Mouse (Mus musculus) midbrain, embryonic 10.5 days (tissue): ENCODE results near the gene Cobl. TPM values are rescaled to one million over a fixed set of nuclear protein-coding genes. Genes with fewer than 3 reads are reported as not detected.

Experiments used
- DNase-seq: peaks from one replicate; pipeline ENCODE4 v3.0.0-alpha.2; 2017; ENCODE audit warnings: low spot score
- H3K27ac ChIP-seq: fragments of 300-500 bp; sonication (generic); replicated peaks from 2 replicates; pipeline ENCODE4 v1.5.1; 2016; ENCODE audit warnings: mild to moderate bottlenecking
- H3K27me3 ChIP-seq: fragments of 300-500 bp; sonication (generic); 2 replicates; pipeline ENCODE4 v1.6.1; 2016; ENCODE audit warnings: low read depth, mild to moderate bottlenecking; ENCODE audit not compliant: poor library complexity, severe bottlenecking
- H3K36me3 ChIP-seq: fragments of 300-500 bp; sonication (generic); 2 replicates; pipeline ENCODE4 v1.6.1; 2016; ENCODE audit warnings: mild to moderate bottlenecking, moderate library complexity
- H3K4me1 ChIP-seq: fragments of 300-500 bp; sonication (generic); 2 replicates; pipeline ENCODE4 v1.6.1; 2016
- H3K4me3 ChIP-seq: fragments of 300-500 bp; sonication (generic); 2 replicates; pipeline ENCODE4 v1.5.1; 2016; ENCODE audit warnings: mild to moderate bottlenecking, moderate library complexity
- H3K9me3 ChIP-seq: fragments of 300-500 bp; sonication (generic); replicated peaks from 2 replicates; pipeline ENCODE4 v1.6.1; 2016; ENCODE audit warnings: mild to moderate bottlenecking
- WGBS: fragments of 180-500 bp; shearing (Covaris S2); methylation state at CpG from one replicate; pipeline ENCODE4 v1.1.7; 2016; 5-methylcytosine and 5-hydroxymethylcytosine counted together
- polyA plus RNA-seq: library from polyadenylated mRNA; unstranded; fragments of >200 nt; fragmentation: Nextera tagmentation; extraction: Ambion mirVana; gene quantifications from 2 replicates; pipeline ENCODE4 v1.2.1, GENCODE M21; 2016

The Cobl gene
- polyA plus RNA-seq, 1 experiment from 2014 or later, result 1.9 TPM

GRCm38 (mm10) chr11:12359336-12360000 is 105.3 kb downstream of the Cobl start:
- 23% methylated on average over 2 of the region's 2 CpGs for WGBS
- peak; percentile 54 for DNase-seq

GRCm38 (mm10) chr11:12358602-12359001 is 106.2 kb downstream of the Cobl start:
- no peaks in the 10 kb centered on the region for H3K36me3 ChIP-seq
- no peak for DNase-seq
- peaks cover 8% of the 10 kb centered on the region; the same call in 1 of the 2 replicates for H3K27me3 ChIP-seq
- H3K4me1 ChIP-seq, result no peaks in the 10 kb centered on the region
- WGBS, result 78% methylated on average over 4 of the region's 4 CpGs
- H3K4me3 ChIP-seq, result no peak overlapping the region
- no peak overlapping the region for H3K27ac ChIP-seq
- H3K9me3 ChIP-seq, result no peaks in the 10 kb centered on the region

More at GRCm38 (mm10) chr11:12359336-12360000, 105.3 kb downstream of the Cobl start:
- Histone ChIP-seq H3K9me3 (no peaks in the 10 kb centered on the region), H3K36me3 (no peaks in the 10 kb centered on the region), H3K4me3 (no peak overlapping the region), H3K27me3 (peaks cover 8% of the 10 kb centered on the region; the same call in 1 of the 2 replicates), H3K4me1 (no peaks in the 10 kb centered on the region), H3K27ac (no peak overlapping the region)

DNA sequence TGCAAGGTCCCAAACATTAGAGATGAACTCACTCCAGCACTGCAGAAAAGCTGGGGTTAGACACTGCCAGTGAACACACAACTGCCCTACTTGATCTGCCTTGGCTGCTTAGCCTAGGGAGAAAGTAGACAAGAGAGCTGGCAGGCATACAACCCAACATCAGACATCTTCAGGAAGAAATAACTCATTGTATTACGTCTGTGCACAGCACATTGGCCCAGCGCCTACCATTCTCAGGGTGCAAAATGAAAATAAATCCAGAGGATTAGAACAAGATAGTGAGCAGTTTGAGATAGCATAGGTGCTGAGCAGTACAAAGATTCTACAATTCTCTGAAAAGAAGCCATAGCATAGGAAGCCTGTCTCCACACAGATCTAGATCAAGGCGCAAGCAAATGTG is 109.1 kb downstream of the Cobl start:
- WGBS, result 97% methylated on average over 3 of the region's 3 CpGs
- peaks cover 6% of the 10 kb centered on the region; the same call in 1 of the 2 replicates for H3K27me3 ChIP-seq
- H3K27ac ChIP-seq, result no peak overlapping the region
- H3K36me3 ChIP-seq, result no peaks in the 10 kb centered on the region
- no peaks in the 10 kb centered on the region for H3K9me3 ChIP-seq
- no peak overlapping the region for H3K4me3 ChIP-seq
- H3K4me1 ChIP-seq, result peaks cover 9% of the 10 kb centered on the region
- no peak for DNase-seq

DNA sequence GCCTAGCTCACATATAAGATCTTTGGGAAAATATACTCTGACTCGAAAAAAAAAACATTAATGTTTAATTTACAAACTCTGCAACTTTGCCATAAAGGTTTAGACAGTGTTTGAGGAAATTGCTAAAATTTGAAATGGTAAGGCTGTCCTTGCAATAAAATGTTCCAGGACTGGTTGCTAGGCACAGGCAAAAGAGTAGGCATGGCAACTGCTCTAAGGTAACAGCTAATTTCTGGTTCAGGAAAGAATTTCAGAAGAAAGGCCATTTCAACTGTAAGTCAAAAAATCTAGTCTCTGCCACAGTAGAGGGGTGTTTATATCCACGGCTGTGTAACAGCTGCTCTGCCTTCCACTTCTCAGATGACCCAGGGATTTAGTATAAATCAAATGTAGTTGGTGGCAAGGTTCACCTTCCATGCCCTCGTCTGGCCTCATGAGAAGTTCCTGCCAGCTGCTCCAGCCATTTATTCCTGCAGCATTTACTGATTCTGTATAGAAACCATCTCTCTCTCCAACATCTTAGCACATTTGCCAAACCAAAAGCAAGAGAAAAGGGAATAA is 113.7 kb downstream of the Cobl start:
- H3K27ac ChIP-seq, result no peak overlapping the region
- DNase-seq, result no peak
- no peaks in the 10 kb centered on the region for H3K27me3 ChIP-seq
- H3K4me1 ChIP-seq, result peaks cover 9% of the 10 kb centered on the region
- no peaks in the 10 kb centered on the region for H3K9me3 ChIP-seq
- no peak overlapping the region for H3K4me3 ChIP-seq
- 70% methylated on average over 3 of the region's 3 CpGs for WGBS
- H3K36me3 ChIP-seq, result no peaks in the 10 kb centered on the region

DNA sequence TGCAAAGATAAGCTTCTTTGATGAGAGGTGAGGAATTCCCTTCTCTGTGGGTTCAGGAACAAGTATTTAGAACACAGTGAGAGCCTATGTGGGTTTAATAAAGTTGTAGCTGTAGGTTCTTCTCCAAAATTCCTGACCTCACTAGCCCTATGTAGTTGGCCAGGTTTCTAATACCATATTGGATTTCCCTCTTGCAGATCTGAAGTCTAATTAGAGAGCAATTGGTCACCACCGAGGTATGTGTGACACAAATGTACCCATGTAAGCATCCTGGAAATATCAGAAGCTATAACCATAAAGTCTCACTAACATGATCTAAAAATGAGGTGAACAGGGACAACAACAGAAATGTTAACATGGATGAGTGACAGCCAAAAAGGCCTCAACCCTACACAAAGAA is 114.7 kb downstream of the Cobl start:
- Histone ChIP-seq H3K27me3 (no peaks in the 10 kb centered on the region), H3K4me1 (peaks cover 9% of the 10 kb centered on the region), H3K4me3 (no peak overlapping the region), H3K36me3 (no peaks in the 10 kb centered on the region), H3K27ac (no peak overlapping the region), H3K9me3 (no peaks in the 10 kb centered on the region)
- DNase-seq, result no peak
- WGBS, result 79% methylated on average over 1 of the region's 1 CpGs

- Histone ChIP-seq H3K9me3 (no peaks in the 10 kb centered on the region), H3K27ac (no peak overlapping the region), H3K4me1 (peaks cover 6% of the 10 kb centered on the region), H3K4me3 (no peak overlapping the region), H3K36me3 (no peaks in the 10 kb centered on the region), H3K27me3 (no peaks in the 10 kb centered on the region)
- DNase-seq, result no peak
- WGBS, result 88% methylated on average over 2 of the region's 2 CpGs
Observed at GRCm38 (mm10) chr11:12346486-12346885, 118.3 kb downstream of the Cobl start.

DNA sequence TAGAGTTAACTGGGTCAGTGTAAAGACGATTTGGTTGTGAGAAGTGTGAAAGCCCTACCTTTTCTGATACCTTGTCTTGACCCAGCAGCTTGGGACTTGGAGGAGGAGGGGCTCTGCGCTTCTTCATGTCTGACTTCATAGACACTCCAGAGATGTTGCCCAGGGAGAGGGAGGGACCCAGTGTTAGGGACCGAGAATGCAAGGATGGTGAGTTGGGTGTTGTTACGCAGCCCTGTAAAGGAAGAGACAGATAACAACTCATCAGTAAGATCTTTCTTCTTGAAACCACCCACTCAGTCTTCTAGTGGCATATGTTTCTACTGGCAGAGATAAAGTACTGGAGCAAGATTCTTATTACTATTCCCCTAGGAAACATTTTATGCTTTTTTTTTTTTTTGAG is 121.1 kb downstream of the Cobl start:
- WGBS, result 85% methylated on average over 4 of the region's 4 CpGs
- Histone ChIP-seq H3K27me3 (no peaks in the 10 kb centered on the region), H3K4me3 (no peak overlapping the region), H3K9me3 (no peaks in the 10 kb centered on the region), H3K4me1 (no peaks in the 10 kb centered on the region), H3K36me3 (no peaks in the 10 kb centered on the region), H3K27ac (no peak overlapping the region)
- DNase-seq, result no peak

DNA sequence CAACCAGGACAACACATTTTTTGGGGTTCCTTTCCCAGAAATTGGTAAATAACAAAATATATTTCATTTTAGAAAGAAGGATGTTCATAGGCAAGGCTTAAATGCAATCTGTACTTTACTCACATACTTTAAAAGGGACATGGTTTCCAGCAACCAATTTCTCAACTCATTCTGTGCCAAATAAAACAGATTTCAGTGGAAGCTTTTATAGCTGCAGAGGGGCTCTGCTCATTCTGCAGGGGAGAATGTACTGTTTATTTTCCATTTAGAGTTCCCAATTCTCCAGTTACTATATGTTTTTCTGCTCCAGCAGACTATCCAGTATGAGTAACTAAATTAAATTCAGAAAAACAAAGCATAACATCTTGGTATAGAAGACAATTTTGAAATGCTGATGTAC is 124.1 kb downstream of the Cobl start:
- Histone ChIP-seq H3K4me1 (no peaks in the 10 kb centered on the region), H3K27ac (no peak overlapping the region), H3K27me3 (no peaks in the 10 kb centered on the region), H3K36me3 (no peaks in the 10 kb centered on the region), H3K4me3 (no peak overlapping the region), H3K9me3 (no peaks in the 10 kb centered on the region)
- DNase-seq, result no peak

GRCm38 (mm10) chr11:12336145-12336544 is 128.6 kb downstream of the Cobl start:
- DNase-seq, result no peak
- WGBS, result 80% methylated on average over 12 of the region's 12 CpGs
- H3K27ac ChIP-seq, result no peak overlapping the region
- no peaks in the 10 kb centered on the region for H3K9me3 ChIP-seq
- no peak overlapping the region for H3K4me3 ChIP-seq
- no peaks in the 10 kb centered on the region for H3K4me1 ChIP-seq
- no peaks in the 10 kb centered on the region for H3K36me3 ChIP-seq
- no peaks in the 10 kb centered on the region for H3K27me3 ChIP-seq

DNA sequence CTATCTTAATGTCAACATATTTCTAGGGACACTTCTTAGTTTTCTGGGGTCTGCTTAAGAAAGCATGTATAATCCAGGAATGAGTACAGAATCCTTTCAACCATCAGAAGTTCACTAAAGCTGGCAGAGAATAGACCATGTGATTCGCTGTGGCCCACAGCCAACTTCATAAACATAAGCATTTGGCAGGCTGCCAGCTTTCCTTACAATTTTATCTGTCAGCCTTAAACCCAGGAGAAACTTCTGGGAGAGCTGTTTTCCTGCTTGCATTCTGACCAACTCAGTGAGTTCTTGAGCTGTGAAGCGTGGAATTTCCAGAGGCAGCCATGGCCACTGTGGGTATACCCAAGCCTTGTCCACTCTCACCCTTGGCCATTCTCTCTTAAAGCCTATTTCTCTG is 132.8 kb downstream of the Cobl start:
- no peaks in the 10 kb centered on the region for H3K9me3 ChIP-seq
- no peak overlapping the region for H3K27ac ChIP-seq
- H3K4me3 ChIP-seq, result no peak overlapping the region
- WGBS, result 91% methylated on average over 2 of the region's 2 CpGs
- H3K4me1 ChIP-seq, result no peaks in the 10 kb centered on the region
- no peak for DNase-seq
- H3K27me3 ChIP-seq, result no peaks in the 10 kb centered on the region
- no peaks in the 10 kb centered on the region for H3K36me3 ChIP-seq

- Histone ChIP-seq H3K4me1 (no peaks in the 10 kb centered on the region), H3K9me3 (no peaks in the 10 kb centered on the region), H3K4me3 (no peak overlapping the region), H3K36me3 (no peaks in the 10 kb centered on the region), H3K27ac (no peak overlapping the region), H3K27me3 (peaks cover 10% of the 10 kb centered on the region)
- no peak for DNase-seq
- WGBS, result 65% methylated on average over 1 of the region's 1 CpGs
Observed at GRCm38 (mm10) chr11:12321445-12321844, 143.3 kb downstream of the Cobl start.

GRCm38 (mm10) chr11:12319318-12319717 is 145.4 kb downstream of the Cobl start:
- DNase-seq, result no peak
- H3K9me3 ChIP-seq, result no peaks in the 10 kb centered on the region

DNA sequence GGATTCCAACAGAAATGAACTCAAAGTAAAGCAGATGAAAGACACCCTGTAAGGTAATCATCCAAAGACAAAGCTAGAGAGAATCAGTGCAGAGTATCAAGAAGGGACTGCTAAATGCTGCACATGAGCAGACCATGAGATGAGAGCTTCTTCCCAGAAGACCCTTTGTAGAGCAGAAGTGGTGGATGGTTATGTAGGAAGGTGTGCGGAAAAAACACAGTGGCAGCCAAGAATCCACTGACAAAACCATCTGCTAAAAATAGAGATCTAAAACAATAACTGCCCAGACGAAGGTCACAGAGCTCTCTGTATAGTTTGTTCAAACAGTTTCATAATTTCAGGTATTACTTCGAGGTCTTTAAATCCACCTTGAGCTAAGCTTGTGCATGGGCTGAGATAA is 149.1 kb downstream of the Cobl start:
- no peaks in the 10 kb centered on the region for H3K4me1 ChIP-seq
- peaks cover 62% of the 10 kb centered on the region for H3K27me3 ChIP-seq
- no peak for DNase-seq
- no peaks in the 10 kb centered on the region for H3K36me3 ChIP-seq
- H3K9me3 ChIP-seq, result no peaks in the 10 kb centered on the region
- H3K27ac ChIP-seq, result no peak overlapping the region
- WGBS, result 90% methylated on average over 3 of the region's 3 CpGs
- H3K4me3 ChIP-seq, result no peak overlapping the region

More at GRCm38 (mm10) chr11:12319318-12319717, 145.4 kb downstream of the Cobl start:
- Histone ChIP-seq H3K4me1 (no peaks in the 10 kb centered on the region), H3K27me3 (peaks cover 28% of the 10 kb centered on the region), H3K36me3 (no peaks in the 10 kb centered on the region), H3K4me3 (no peak overlapping the region), H3K27ac (no peak overlapping the region)
- 91% methylated on average over 3 of the region's 3 CpGs for WGBS
